ENCODE assay signal across 8 mouse cellular contexts in genomic region chr5:34430776-34431175, GRCm38 (mm10).
"Had no signal": no experiment of that assay in that cellular context is flagged by ENCODE, and none has a peak within 500 bp of the region (broad histone marks: within the 10 kb centered on the region; RNA-seq: fewer than 3 reads in every experiment).

No protein-coding gene starts in this region.

- DNase-seq: kidney, postnatal 25 days; lung, embryonic 14.5 days; lung, postnatal 10 days; lung, postnatal 4 days; midbrain, embryonic 14.5 days; retina, postnatal 1 day; right cerebral cortex, postnatal 14 days; thymus, postnatal 36 days had no signal
